Mouse (Mus musculus) layer of hippocampus, adult 9-11 months (tissue): ENCODE results near the gene Ick.

Experiments
- DNase-seq: peaks from one replicate; pipeline ENCODE4 v3.0.0; 2022

The Ick gene

GRCm38 (mm10) chr9:78195034-78195433 lies 86.0 kb downstream of the Ick start:
- DNase-seq: no peak

- DNase-seq: no peak
These were observed 88.8 kb downstream of the Ick start for GRCm38 (mm10) chr9:78197801-78198200.

DNA sequence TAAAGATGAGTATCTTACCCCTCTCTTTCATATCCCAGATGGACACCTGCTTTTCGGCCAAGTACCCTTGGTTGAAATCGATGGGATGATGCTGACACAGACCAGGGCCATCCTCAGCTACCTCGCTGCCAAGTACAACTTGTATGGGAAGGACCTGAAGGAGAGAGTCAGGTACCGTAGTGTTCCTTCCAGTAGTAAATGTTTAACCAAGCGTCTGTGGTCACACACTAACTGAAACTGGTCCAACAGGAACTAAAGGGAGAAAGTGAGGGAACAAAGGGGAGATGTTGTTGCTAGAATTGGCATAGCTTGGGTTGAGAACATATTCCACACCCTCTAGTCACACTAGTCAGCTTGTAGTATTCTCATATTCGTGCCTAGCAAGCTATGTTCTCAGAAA lies 95.2 kb downstream of the Ick start:
- DNase-seq: no peak

- DNase-seq: no peak
These were observed 100.0 kb downstream of the Ick start for GRCm38 (mm10) chr9:78208956-78209355.

GRCm38 (mm10) chr9:78210079-78210478 lies 101.1 kb downstream of the Ick start:
- no peak for DNase-seq

DNA sequence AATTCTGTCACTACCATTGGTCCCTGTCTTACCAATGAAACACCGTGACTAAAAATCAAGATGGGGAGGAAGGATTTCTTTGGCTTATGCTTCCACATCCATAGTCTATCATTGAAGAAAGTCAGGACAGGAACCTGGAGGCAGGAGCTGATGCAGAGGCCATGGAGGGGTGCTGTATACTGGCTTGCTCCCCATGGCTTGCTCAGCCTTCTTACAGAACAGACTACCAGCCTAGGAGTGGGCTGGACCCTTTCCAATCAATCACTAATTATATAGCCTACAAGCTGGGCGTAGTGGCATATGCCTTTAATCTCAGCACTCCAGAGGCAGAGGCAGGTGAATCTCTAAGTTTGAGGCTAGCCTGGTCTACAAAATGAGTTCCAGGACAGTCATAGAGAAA lies 101.8 kb downstream of the Ick start:
- DNase-seq: no peak

- no peak for DNase-seq
These were observed 102.5 kb downstream of the Ick start for GRCm38 (mm10) chr9:78211521-78211920.

GRCm38 (mm10) chr9:78212341-78213049 lies 103.5 kb downstream of the Ick start:
- DNase-seq: no peak

GRCm38 (mm10) chr9:78217074-78217473 lies 108.1 kb downstream of the Ick start:
- no peak for DNase-seq
